Mouse (Mus musculus): Measurements from ENCODE around the gene Ifitm3. TPM values are rescaled to one million over a fixed set of nuclear protein-coding genes. Genes with fewer than 3 reads are reported as not detected.
"Not testable (repeated sequence)": the region's sequence is repeated elsewhere in the genome, so short reads cannot be mapped to it uniquely, and the experiment has no call there.

Ifitm3 gene
- total RNA-seq, 1 experiment, result 353 TPM

- Histone ChIP-seq H3K9ac (ENCODE audit: insufficient read depth, low read depth, low read length, poor library complexity, severe bottlenecking) (no peak overlapping the region), H3K9me3 (ENCODE audit: control insufficient read depth, insufficient read depth, low read depth, low read length) (no peaks in the 10 kb centered on the region), H3K27ac (ENCODE audit: insufficient read depth, low read depth, low read length, poor library complexity, severe bottlenecking) (no peak overlapping the region), H3K4me3 (ENCODE audit: insufficient read depth in 1 of 2, low read depth in 1 of 2, low read length in 2 of 2, poor library complexity in 1 of 2, severe bottlenecking in 1 of 2) (no peak overlapping the region), H3K4me1 (ENCODE audit: control insufficient read depth in 2 of 2, insufficient read depth in 2 of 2, low read length in 2 of 2, poor library complexity in 1 of 2) (peaks cover 5 to 20% of the 10 kb centered on the region in 2 experiments; a peak in 3 of 4 replicates), H3K36me3 (ENCODE audit: control insufficient read depth, insufficient read depth, low read length, poor library complexity, severe bottlenecking) (no peaks in the 10 kb centered on the region)
- no peak for DNase-seq (ENCODE audit: low read depth, low spot score)
- in situ Hi-C loops (cut with MboI; ENCODE audit: low sequenced_read_pairs in 2 of 2, unreplicated experiment in 2 of 2), result loop anchor here in 1 of 2 experiments (10.0 kb wide), 1 partner anchor 85 kb away; the partner anchor contains the start of genes Gm45717, Ifitm2 and Ifitm5
- TF ChIP-seq MAFK (IDR thresholded peaks at IDR 0.05; ENCODE audit: insufficient read depth, low read depth, low read length) (no peak), HCFC1 (IDR thresholded peaks at IDR 0.05; ENCODE audit: borderline replicate concordance, insufficient read depth, low read length) (no peak), ZC3H11A (IDR thresholded peaks at IDR 0.05; ENCODE audit: borderline replicate concordance, low read depth, low read length) (no peak), ZNF384 (IDR thresholded peaks at IDR 0.05; ENCODE audit: low read depth, low read length) (no peak), CHD2 (IDR thresholded peaks at IDR 0.05; ENCODE audit: low read depth, low read length) (no peak)
Observed at GRCm38 (mm10) chr7:141039386-141040107, 29.0 kb upstream of the Ifitm3 start.

- no peak for TF ChIP-seq ZC3H11A (IDR thresholded peaks at IDR 0.05; ENCODE audit: borderline replicate concordance, low read depth, low read length)
- no peak for TF ChIP-seq ZNF384 (IDR thresholded peaks at IDR 0.05; ENCODE audit: low read depth, low read length)
- no peak for TF ChIP-seq HCFC1 (IDR thresholded peaks at IDR 0.05; ENCODE audit: borderline replicate concordance, insufficient read depth, low read length)
- no peak for TF ChIP-seq MAFK (IDR thresholded peaks at IDR 0.05; ENCODE audit: insufficient read depth, low read depth, low read length)
- TF ChIP-seq CHD2 (IDR thresholded peaks at IDR 0.05; ENCODE audit: low read depth, low read length), result no peak
- Histone ChIP-seq H3K4me3 (ENCODE audit: insufficient read depth in 1 of 2, low read depth in 1 of 2, low read length in 2 of 2, poor library complexity in 1 of 2, severe bottlenecking in 1 of 2) (peak overlapping the region in 1 of 2 experiments; percentile 18; a peak in 2 of 4 replicates), H3K36me3 (ENCODE audit: control insufficient read depth, insufficient read depth, low read length, poor library complexity, severe bottlenecking) (no peaks in the 10 kb centered on the region), H3K9ac (ENCODE audit: insufficient read depth, low read depth, low read length, poor library complexity, severe bottlenecking) (peak overlapping the region; percentile 5; the same call in 1 of the 2 replicates), H3K4me1 (ENCODE audit: control insufficient read depth in 2 of 2, insufficient read depth in 2 of 2, low read length in 2 of 2, poor library complexity in 1 of 2) (peaks cover 3 to 22% of the 10 kb centered on the region in 2 experiments; a peak in 3 of 4 replicates), H3K27ac (ENCODE audit: insufficient read depth, low read depth, low read length, poor library complexity, severe bottlenecking) (no peak overlapping the region), H3K9me3 (ENCODE audit: control insufficient read depth, insufficient read depth, low read depth, low read length) (no peaks in the 10 kb centered on the region)
- in situ Hi-C loops (cut with MboI; ENCODE audit: low sequenced_read_pairs in 2 of 2, unreplicated experiment in 2 of 2), result no loop called here
- no peak for DNase-seq (ENCODE audit: low read depth, low spot score)
Observed at GRCm38 (mm10) chr7:141038090-141039032, 27.8 kb upstream of the Ifitm3 start.

- in situ Hi-C loops (cut with MboI; ENCODE audit: low sequenced_read_pairs in 2 of 2, unreplicated experiment in 2 of 2); H3K36me3 ChIP-seq (ENCODE audit: control insufficient read depth, insufficient read depth, low read length, poor library complexity, severe bottlenecking); DNase-seq (ENCODE audit: low read depth, low spot score); H3K4me3 ChIP-seq (ENCODE audit: insufficient read depth in 1 of 2, low read depth in 1 of 2, low read length in 2 of 2, poor library complexity in 1 of 2, severe bottlenecking in 1 of 2); H3K9ac ChIP-seq (ENCODE audit: insufficient read depth, low read depth, low read length, poor library complexity, severe bottlenecking); H3K27ac ChIP-seq (ENCODE audit: insufficient read depth, low read depth, low read length, poor library complexity, severe bottlenecking); H3K9me3 ChIP-seq (ENCODE audit: control insufficient read depth, insufficient read depth, low read depth, low read length): not testable (repeated sequence)
- peaks cover 3 to 20% of the 10 kb centered on the region in 2 experiments; a peak in 3 of 4 replicates for H3K4me1 ChIP-seq (ENCODE audit: control insufficient read depth in 2 of 2, insufficient read depth in 2 of 2, low read length in 2 of 2, poor library complexity in 1 of 2)
Observed at GRCm38 (mm10) chr7:141036624-141037023, 26.1 kb upstream of the Ifitm3 start.

- H3K4me3 ChIP-seq (ENCODE audit: insufficient read depth in 1 of 2, low read depth in 1 of 2, low read length in 2 of 2, poor library complexity in 1 of 2, severe bottlenecking in 1 of 2), result no peak overlapping the region
- peaks cover 4 to 16% of the 10 kb centered on the region in 2 experiments; a peak in 2 of 4 replicates for H3K4me1 ChIP-seq (ENCODE audit: control insufficient read depth in 2 of 2, insufficient read depth in 2 of 2, low read length in 2 of 2, poor library complexity in 1 of 2)
- no peaks in the 10 kb centered on the region for H3K36me3 ChIP-seq (ENCODE audit: control insufficient read depth, insufficient read depth, low read length, poor library complexity, severe bottlenecking)
- DNase-seq (ENCODE audit: low read depth, low spot score), result no peak
- no peak for TF ChIP-seq MAFK (IDR thresholded peaks at IDR 0.05; ENCODE audit: insufficient read depth, low read depth, low read length)
- TF ChIP-seq ZNF384 (IDR thresholded peaks at IDR 0.05; ENCODE audit: low read depth, low read length), result no peak
- TF ChIP-seq ZC3H11A (IDR thresholded peaks at IDR 0.05; ENCODE audit: borderline replicate concordance, low read depth, low read length), result no peak
- TF ChIP-seq CHD2 (IDR thresholded peaks at IDR 0.05; ENCODE audit: low read depth, low read length), result no peak
- TF ChIP-seq HCFC1 (IDR thresholded peaks at IDR 0.05; ENCODE audit: borderline replicate concordance, insufficient read depth, low read length), result no peak
- in situ Hi-C loops (cut with MboI; ENCODE audit: low sequenced_read_pairs in 2 of 2, unreplicated experiment in 2 of 2), result no loop called here
- H3K9ac ChIP-seq (ENCODE audit: insufficient read depth, low read depth, low read length, poor library complexity, severe bottlenecking), result no peak overlapping the region
- no peak overlapping the region for H3K27ac ChIP-seq (ENCODE audit: insufficient read depth, low read depth, low read length, poor library complexity, severe bottlenecking)
- no peaks in the 10 kb centered on the region for H3K9me3 ChIP-seq (ENCODE audit: control insufficient read depth, insufficient read depth, low read depth, low read length)
Observed at GRCm38 (mm10) chr7:141032458-141033167, 22.0 kb upstream of the Ifitm3 start.

Measured in ES-E14 (cell line).